Mouse (Mus musculus) Patski (cell line): ENCODE measurements around the gene Pi4kb. TPM values are rescaled to one million over a fixed set of nuclear protein-coding genes. Genes with fewer than 3 reads are reported as not detected.

ENCODE experiments used
- ATAC-seq: fragments of 100-300 bp; one replicate; pipeline ENCODE4 v1.8.0; 2021
- CTCF ChIA-PET: fragments of 350-600 bp; sonication (Branson Sonifier 250); formaldehyde crosslinking; loops from one replicate; lab custom pipeline; 2022; ENCODE audit warnings: inconsistent platforms; lab: Charles Lee
- POLR2A ChIA-PET: fragments of 350-600 bp; sonication (Branson Sonifier 250); formaldehyde crosslinking; loops from one replicate; lab custom pipeline; 2022; ENCODE audit warnings: antibody characterized with exemption, inconsistent platforms; lab: Charles Lee
- DNase-seq: peaks from one replicate; pipeline ENCODE4 v3.0.0-alpha.2; 2011; ENCODE audit warnings: low read depth, low spot score
- H3K27me3 ChIP-seq: fragments of 371-371 bp; one replicate; pipeline ENCODE4 v1.5.1; 2021
- CTCF ChIP-seq: fragments of 100-300 bp; IDR thresholded peaks from one replicate; pipeline ENCODE4 v1.5.1; 2021
- in situ Hi-C: fragments of 300-500 bp; cut with MboI; formaldehyde crosslinking; loops from 3 replicates; pipeline ENCODE4 v1.11.1; 2018; ENCODE audit warnings: low pct_unique_long_range_greater_than_20kb, mixed read lengths
- polyA plus RNA-seq: library from polyadenylated mRNA; unstranded; gene quantifications from one replicate; pipeline ENCODE4 v1.2.3, GENCODE M21; 2021

Gene Pi4kb
- polyA plus RNA-seq, 1 experiment from 2014 or later: 85.2 TPM

DNA sequence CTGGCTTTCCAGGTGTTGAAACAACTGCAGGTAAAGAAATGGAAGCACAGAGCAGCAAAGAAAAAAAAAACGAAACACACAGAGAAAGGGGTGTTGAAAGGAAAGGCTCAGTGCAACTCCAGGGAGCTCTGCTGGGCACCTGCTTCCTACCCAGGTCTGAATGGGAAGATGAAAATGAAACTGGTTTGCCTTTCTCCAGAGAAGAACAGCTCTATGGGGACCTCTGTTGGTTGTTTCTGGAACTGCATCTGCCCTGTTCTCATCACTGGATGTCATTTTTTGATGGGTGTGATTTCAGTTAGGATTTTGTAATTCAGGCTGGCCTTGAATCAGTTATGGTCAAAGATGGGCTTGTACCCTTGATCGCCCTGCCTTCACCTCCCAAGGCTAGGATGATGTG is 22.4 kb downstream of the Pi4kb start:
- DNase-seq (no peak), ATAC-seq (peak; percentile 59)
- in situ Hi-C loops: loop anchor here (5.0 to 10.0 kb wide), 3 partner anchors 45 to 112 kb away; partner anchors contain the start of genes Psmb4 and Rfx5
- ChIA-PET POLR2A (interaction anchor here (0.6 to 1.4 kb wide), 2 partner anchors 12 to 20 kb away, joined by 3 to 4 read pairs; no protein-coding TSS in a partner anchor), CTCF (interaction anchor here (0.8 to 4.1 kb wide), 16 partner anchors 10 to 120 kb away, joined by 3 to 30 read pairs (median 5); no protein-coding TSS in a partner anchor)
- peak; percentile 98 for TF ChIP-seq CTCF
- H3K27me3 ChIP-seq: no peaks in the 10 kb centered on the region

DNA sequence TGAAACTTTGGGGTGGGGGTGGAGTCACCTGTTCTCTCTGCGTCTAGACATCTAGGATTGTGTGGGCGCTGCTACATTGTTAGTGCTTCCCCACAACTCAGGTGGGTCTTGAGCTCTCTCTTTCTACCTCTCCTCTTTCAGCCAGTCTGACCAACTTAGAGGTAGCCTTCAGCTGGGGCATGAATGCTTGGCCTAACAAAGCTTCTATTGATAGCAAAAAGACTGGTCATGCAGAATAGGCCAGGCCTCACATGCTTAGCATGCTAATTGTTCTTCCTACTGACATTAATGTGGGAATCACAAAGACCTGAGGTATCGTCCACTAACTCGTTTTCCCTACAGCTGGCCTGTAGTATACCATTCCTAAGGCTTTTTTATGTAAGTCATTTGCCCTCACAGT is 28.0 kb downstream of the Pi4kb start:
- DNase-seq (no peak), ATAC-seq (no peak)
- CTCF ChIA-PET: interaction anchor here (0.9 to 2.2 kb wide), 5 partner anchors 12 to 55 kb away, joined by 3 to 9 read pairs (median 4); no protein-coding TSS in a partner anchor
- H3K27me3 ChIP-seq: no peaks in the 10 kb centered on the region
- no peak for TF ChIP-seq CTCF
- in situ Hi-C loops: no loop called here
- POLR2A ChIA-PET: interaction anchor here (0.6 to 3.3 kb wide), 2 partner anchors 12 to 51 kb away, joined by 4 to 21 read pairs; partner anchors contain the start of gene Zfp687

DNA sequence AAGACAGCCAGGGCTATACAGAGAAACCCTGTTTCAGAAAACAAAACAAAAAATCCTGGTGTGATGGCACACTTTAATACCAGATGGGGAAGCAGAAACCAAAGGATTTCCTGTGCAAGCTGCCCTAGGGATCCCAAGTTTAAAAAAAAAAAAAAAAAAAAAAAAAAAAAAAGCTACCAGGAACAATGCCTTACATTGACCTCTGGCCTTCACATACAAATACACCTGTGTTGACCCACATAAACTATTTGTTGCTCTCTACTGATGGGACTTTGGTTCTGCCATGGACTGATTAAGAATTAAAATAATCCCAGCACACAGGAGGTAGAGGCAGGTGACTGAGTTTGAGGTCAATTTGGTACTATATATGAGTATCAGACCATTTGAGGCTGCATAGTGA is 28.7 kb downstream of the Pi4kb start:
- DNase-seq: no peak
- no peak for ATAC-seq

DNA sequence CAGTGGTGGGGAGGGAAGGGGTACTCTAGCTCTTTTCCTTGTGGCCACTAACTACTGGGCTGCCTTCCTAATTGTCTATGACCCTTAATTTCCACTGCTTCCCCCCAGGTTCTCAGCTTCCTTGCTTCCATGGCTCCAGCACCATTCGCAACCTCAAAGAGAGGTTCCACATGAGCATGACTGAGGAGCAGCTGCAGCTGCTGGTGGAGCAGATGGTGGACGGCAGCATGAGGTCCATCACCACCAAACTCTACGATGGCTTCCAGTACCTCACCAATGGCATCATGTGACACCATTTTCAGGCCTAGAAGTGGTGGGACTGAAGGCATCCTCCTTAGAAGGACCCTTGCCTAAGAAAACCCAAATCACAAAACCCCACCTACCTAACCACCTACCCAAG is 31.1 kb downstream of the Pi4kb start:
- in situ Hi-C loops: no loop called here
- CTCF ChIA-PET: interaction anchor here (2.3 kb wide), 1 partner anchor 57 kb away, joined by 8 read pairs; no protein-coding TSS in a partner anchor

More for the DNA sequence above, 28.7 kb downstream of the Pi4kb start:
- ChIA-PET POLR2A (interaction anchor here (1.4 to 3.3 kb wide), 2 partner anchors 11 kb away, joined by 3 to 21 read pairs; partner anchors contain the start of gene Zfp687), CTCF (interaction anchor here (1.0 to 2.3 kb wide), 3 partner anchors 13 to 55 kb away, joined by 3 to 8 read pairs (median 8); no protein-coding TSS in a partner anchor)
- in situ Hi-C loops: no loop called here
- no peaks in the 10 kb centered on the region for H3K27me3 ChIP-seq
- TF ChIP-seq CTCF: no peak

DNA sequence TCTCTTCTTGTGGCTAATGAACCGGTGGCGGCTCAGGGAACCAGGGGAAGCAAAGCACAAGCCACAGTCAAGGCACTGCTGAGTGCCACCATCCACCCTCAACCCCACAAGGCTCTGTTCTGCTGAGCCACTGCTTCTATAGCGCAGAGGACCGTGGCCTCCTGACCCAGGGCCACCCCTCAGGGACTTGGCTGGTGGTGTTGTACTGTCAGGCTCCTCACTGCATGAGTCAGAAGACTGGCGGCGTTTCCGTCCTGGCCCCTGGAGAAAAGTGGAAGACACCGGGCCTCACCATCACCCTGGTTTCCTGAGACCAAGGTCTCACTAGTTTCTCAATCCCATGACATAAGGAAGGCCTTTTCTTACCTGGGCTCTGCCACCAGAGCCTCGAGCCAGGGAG is 33.2 kb downstream of the Pi4kb start:
- TF ChIP-seq CTCF: no peak
- CTCF ChIA-PET: interaction anchor here (1.4 to 1.5 kb wide), 2 partner anchors 55 to 103 kb away, joined by 3 to 5 read pairs; no protein-coding TSS in a partner anchor
- in situ Hi-C loops: no loop called here
- ATAC-seq: no peak
- no peak for DNase-seq
- POLR2A ChIA-PET: no interaction called here
- H3K27me3 ChIP-seq: no peaks in the 10 kb centered on the region

More for the DNA sequence above, 31.1 kb downstream of the Pi4kb start:
- no peaks in the 10 kb centered on the region for H3K27me3 ChIP-seq
- POLR2A ChIA-PET: interaction anchor here (0.5 kb wide), 1 partner anchor 15 kb away, joined by 3 read pairs; no protein-coding TSS in a partner anchor
- TF ChIP-seq CTCF: no peak
- DNase-seq (no peak), ATAC-seq (no peak)

DNA sequence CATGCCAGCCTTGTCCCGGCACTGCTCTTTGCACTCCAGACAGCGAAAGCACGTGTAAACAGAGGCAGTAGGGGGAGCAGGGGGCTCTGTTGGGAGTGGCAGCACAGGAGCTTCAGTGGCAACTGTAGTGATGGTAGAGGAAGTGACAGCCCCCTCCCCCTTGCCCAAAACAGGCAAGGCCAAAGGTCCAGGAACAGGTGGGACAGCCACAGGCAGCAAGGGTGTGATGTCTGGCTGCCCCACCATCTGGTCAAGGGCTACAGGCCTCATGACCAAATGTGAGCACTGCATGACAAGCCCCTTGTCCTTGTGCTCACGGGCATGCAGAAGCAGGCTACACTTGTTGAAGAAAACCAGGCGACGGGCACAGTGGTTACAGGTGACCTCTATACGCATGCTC is 35.9 kb downstream of the Pi4kb start:
- TF ChIP-seq CTCF: no peak
- in situ Hi-C loops: no loop called here
- ATAC-seq: no peak
- no peak for DNase-seq
- ChIA-PET POLR2A (no interaction called here), CTCF (interaction anchor here (1.9 kb wide), 1 partner anchor 13 kb away, joined by 6 read pairs; no protein-coding TSS in a partner anchor)
- H3K27me3 ChIP-seq: no peaks in the 10 kb centered on the region

DNA sequence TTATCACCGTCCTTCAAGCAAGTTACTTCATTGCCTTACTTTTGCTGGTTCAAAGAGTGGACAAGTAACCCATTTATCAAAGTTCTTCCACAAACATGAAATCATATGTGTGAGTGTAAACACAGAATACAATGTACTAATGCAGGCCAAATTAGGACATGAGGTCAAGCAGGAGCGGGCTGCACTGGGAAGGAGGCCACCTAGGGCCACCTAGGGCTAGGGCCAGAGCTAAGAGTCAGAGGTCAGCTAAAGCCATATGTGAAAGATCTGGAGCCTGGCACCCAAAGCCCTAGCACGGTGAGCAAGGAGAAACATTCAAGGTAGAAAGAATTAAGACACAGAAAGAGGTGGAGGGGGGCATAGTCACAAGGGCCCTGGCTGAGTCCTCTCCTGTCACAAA is 38.5 kb downstream of the Pi4kb start:
- ChIA-PET CTCF (interaction anchor here (1.0 to 2.1 kb wide), 5 partner anchors 24 to 65 kb away, joined by 4 to 6 read pairs (median 6); partner anchors contain the start of gene Rfx5), POLR2A (interaction anchor here (5.0 kb wide), 1 partner anchor 10 kb away, joined by 21 read pairs; no protein-coding TSS in a partner anchor)
- TF ChIP-seq CTCF: no peak
- DNase-seq: no peak
- no peak for ATAC-seq
- H3K27me3 ChIP-seq: no peaks in the 10 kb centered on the region
- in situ Hi-C loops: no loop called here

DNA sequence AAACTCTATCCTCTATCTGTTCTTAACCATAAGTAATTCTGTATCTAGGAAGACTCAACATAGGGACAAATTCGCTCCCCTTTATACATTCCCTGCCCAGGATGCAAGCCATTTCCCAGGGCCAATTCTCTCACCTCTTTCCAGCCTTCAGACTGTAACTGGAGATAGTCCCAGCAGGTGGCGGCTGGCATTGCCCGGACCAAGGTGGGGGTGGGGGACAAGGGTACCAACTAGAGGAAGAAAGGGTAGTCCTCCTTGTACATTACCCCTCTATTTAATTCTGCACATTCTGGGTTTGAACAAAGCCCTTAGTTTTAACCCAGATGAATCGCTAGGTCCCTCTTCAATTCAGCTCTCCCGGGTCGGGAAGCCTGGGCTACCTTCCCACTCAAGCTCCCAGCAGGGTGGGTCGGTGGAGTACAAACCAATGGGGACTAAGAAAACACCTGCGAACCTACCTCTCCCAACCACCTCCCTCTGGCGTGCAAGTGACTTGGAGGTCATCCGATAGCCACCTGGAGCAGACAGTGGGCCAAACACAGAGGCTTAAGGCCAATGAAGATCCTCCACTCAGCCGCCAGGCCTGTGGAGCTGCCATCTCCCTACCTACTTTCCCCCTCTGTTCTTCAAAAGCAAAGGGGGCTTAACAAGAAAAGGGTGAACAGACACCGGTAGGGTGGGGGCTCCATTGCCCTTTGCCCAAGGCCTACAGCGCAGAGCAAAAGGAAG is 39.3 kb downstream of the Pi4kb start:
- ChIA-PET POLR2A (interaction anchor here (0.7 to 5.0 kb wide), 2 partner anchors 11 to 59 kb away, joined by 4 to 21 read pairs; no protein-coding TSS in a partner anchor), CTCF (interaction anchor here (0.9 to 2.1 kb wide), 9 partner anchors 12 to 98 kb away, joined by 3 to 6 read pairs (median 4); partner anchors contain the start of genes Rfx5 and Vps72)
- ATAC-seq: no peak
- no peak for TF ChIP-seq CTCF
- in situ Hi-C loops: no loop called here
- DNase-seq: no peak
- H3K27me3 ChIP-seq: no peaks in the 10 kb centered on the region

DNA sequence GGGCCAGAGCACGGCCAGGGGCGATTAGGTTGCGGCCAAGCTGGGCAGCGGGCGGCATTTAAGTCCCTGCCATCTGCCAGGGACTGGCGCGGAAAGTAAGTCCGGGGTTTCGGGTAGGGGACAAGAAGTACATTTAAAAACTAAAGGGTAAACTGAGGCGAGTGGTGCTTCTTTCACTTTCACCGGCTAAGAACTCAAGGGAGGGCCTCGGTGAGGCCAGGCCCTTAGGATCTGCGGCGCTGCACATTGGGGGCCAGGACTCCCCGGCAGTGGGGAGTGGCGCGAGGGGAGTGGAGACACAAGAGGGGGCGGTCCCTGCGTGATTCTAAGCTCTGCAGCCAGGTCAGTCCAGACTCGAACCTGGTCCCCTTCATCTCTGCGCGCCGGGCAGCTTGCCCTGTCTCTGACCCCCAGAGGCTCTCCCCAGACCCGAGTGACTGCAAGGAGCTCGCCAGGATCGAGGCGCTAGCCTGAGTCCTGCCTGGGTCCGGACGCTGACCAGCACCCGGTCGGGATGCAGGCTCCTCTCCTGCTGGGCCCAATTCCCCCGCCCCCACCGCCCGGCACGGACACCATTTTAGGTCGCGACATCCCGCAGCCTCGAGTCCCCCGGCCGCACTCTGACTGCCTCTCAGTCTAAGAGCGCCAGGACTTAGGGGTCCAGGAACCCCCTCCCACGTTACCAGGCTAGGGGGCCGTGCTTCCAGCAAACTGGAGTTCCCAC is 40.1 kb downstream of the Pi4kb start:
- POLR2A ChIA-PET: interaction anchor here (0.7 to 5.0 kb wide), 3 partner anchors 11 to 59 kb away, joined by 4 to 21 read pairs (median 4); partner anchors contain the start of gene Psmd4
- DNase-seq (no peak), ATAC-seq (no peak)
- TF ChIP-seq CTCF: no peak
- CTCF ChIA-PET: interaction anchor here (0.9 to 2.1 kb wide), 6 partner anchors 11 to 97 kb away, joined by 3 to 6 read pairs (median 4); partner anchors contain the start of gene Vps72
- in situ Hi-C loops: no loop called here
- no peaks in the 10 kb centered on the region for H3K27me3 ChIP-seq
